8 mouse cellular contexts compared by ENCODE assay signal in genomic region chr7:24373538-24374379, GRCm38 (mm10). TPM values are rescaled to one million over a fixed set of nuclear protein-coding genes. Genes with fewer than 3 reads are reported as not detected.
DNase-seq lines count a peak whose midpoint lies in the region; ATAC-seq and TF ChIP-seq lines count a peak whose summit lies in the region.

No protein-coding gene starts in this region.

- no peaks in the 10 kb centered on the region for H3K79me2 ChIP-seq in heart, adult 2 months (replicated peaks; ENCODE audit: control insufficient read depth, insufficient read depth, low read length)

- no peak overlapping the region for H3K9ac ChIP-seq in heart, adult 2 months (ENCODE audit: low read depth, low read length)
- H3K9ac ChIP-seq in lung, embryonic 15.5 days = no peak overlapping the region

- H3K4me1 ChIP-seq in bone marrow macrophage, adult 2 months (ENCODE audit: control insufficient read depth, insufficient read depth, low read length) = peaks cover 35% of the 10 kb centered on the region
- H3K4me1 ChIP-seq in heart, adult 2 months (ENCODE audit: control insufficient read depth, insufficient read depth, low read length) = peaks cover 4% of the 10 kb centered on the region
- peaks cover 35% of the 10 kb centered on the region for H3K4me1 ChIP-seq in lung, embryonic 15.5 days

- peak overlapping the region; percentile 64 for H3K4me3 ChIP-seq in bone marrow macrophage, adult 2 months (ENCODE audit: insufficient read depth, low read length)
- H3K4me3 ChIP-seq in heart, adult 2 months = no peak overlapping the region
- no peak overlapping the region for H3K4me3 ChIP-seq in lung, embryonic 15.5 days

- peaks cover 3% of the 10 kb centered on the region for H3K27me3 ChIP-seq in heart, adult 2 months (ENCODE audit: control insufficient read depth, insufficient read depth, low read length)
- H3K27me3 ChIP-seq in lung, embryonic 15.5 days = 0 out of 2 replicates have a peak, but pooled peaks cover 5% of the 10 kb centered on the region

- peak overlapping the region; percentile 19 for H3K4me2 ChIP-seq in lung, embryonic 15.5 days

- peak overlapping the region; percentile 91 for H3K27ac ChIP-seq in bone marrow macrophage, adult 2 months (ENCODE audit: insufficient read depth, low read depth, low read length)
- H3K27ac ChIP-seq in heart, adult 2 months = no peak overlapping the region
- peak overlapping the region; percentile 74 for H3K27ac ChIP-seq in lung, embryonic 15.5 days

- 21% methylated on average over 20 of the region's 20 CpGs for WGBS in heart, adult 2 months
- 28% methylated on average over 20 of the region's 20 CpGs for WGBS in lung, embryonic 15.5 days

- peak; percentile 64 for DNase-seq in layer of hippocampus, adult 11-12 months (ENCODE audit: low spot score)
- DNase-seq in layer of hippocampus, postnatal 25 days (ENCODE audit: extremely low spot score in 1 of 2, low spot score in 1 of 2) = no peak
- DNase-seq in heart, adult 2 months = peak; percentile 55 to 71
- peak; percentile 15 for DNase-seq in kidney, adult 9 months
- DNase-seq in embryo, embryonic 9.5 days (ENCODE audit: extremely low spot score) = no peak

- no peaks in the 10 kb centered on the region for H3K9me3 ChIP-seq in lung, embryonic 15.5 days

- TF ChIP-seq POLR2A in bone marrow macrophage, adult 2 months (IDR thresholded peaks at IDR 0.05; ENCODE audit: borderline replicate concordance, low read depth, low read length) = no peak
- TF ChIP-seq POLR2A in heart, adult 2 months (IDR thresholded peaks at IDR 0.05; ENCODE audit: insufficient read depth, low read depth, low read length) = no peak

- no peak for TF ChIP-seq CTCF in bone marrow macrophage, adult 2 months (IDR thresholded peaks at IDR 0.05; ENCODE audit: low read depth, low read length)
- TF ChIP-seq CTCF in heart, adult 2 months (IDR thresholded peaks at IDR 0.05) = no peak

- intact Hi-C loops in heart, adult 2 months (cut with DNase I) = no loop called here

- 0 out of 2 replicates have a peak, but pooled peaks have one; percentile 16 for ATAC-seq in lung, embryonic 15.5 days (ENCODE audit: borderline replicate concordance, extremely low read depth, low FRiP score, low TSS enrichment)
- ATAC-seq in neutrophil, adult 5-6 weeks (ENCODE audit: extremely low read depth, insufficient number of reproducible peaks, low FRiP score, poor library complexity, severe bottlenecking) = peak; percentile 11; the same call in 1 of the 2 replicates

- H3K36me3 ChIP-seq in heart, adult 2 months (ENCODE audit: control insufficient read depth, insufficient read depth, low read length) = no peaks in the 10 kb centered on the region
- H3K36me3 ChIP-seq in lung, embryonic 15.5 days = no peaks in the 10 kb centered on the region

- no peak for TF ChIP-seq EP300 in heart, adult 2 months (IDR thresholded peaks at IDR 0.05; ENCODE audit: insufficient read depth, low read depth, low read length)

RNA-seq across cellular contexts. Expression of gene Kcnn4, which starts 3.7 kb away (rescaled TPM):
- under 1 TPM; 0.27 to 0.47 TPM for total RNA-seq in layer of hippocampus, postnatal 25 days (2021)
- 50.1 and 51.4 TPM in 2 replicates for polyA plus RNA-seq in bone marrow macrophage, adult 2 months (2012; ENCODE audit: insufficient read depth, insufficient read length, missing spikeins)
- 1 to 10 TPM in 1 of 2 experiments, under 1 TPM in 1; 0.91 to 1.1 TPM for total RNA-seq in heart, adult 2 months (2021)
- polyA plus RNA-seq in heart, adult 2 months (2012; rRNA removed) = 1.2 and 1.9 TPM in 2 replicates
- polyA plus RNA-seq in lung, embryonic 15.5 days (2015; fragmentation: Nextera tagmentation; extraction: Ambion mirVana) = 3.5 and 4.7 TPM in 2 replicates
- total RNA-seq in neutrophil, adult 5-6 weeks (2017) = 13.6 and 14.8 TPM in 2 replicates

RNA-seq across cellular contexts. Expression of gene Lypd5, which starts 24.8 kb away (rescaled TPM):
- total RNA-seq in layer of hippocampus, postnatal 25 days (2021) = not detected
- not detected in 2 replicates for polyA plus RNA-seq in bone marrow macrophage, adult 2 months (2012; ENCODE audit: insufficient read depth, insufficient read length, missing spikeins)
- total RNA-seq in heart, adult 2 months (2021) = not detected
- not detected in 2 replicates for polyA plus RNA-seq in heart, adult 2 months (2012; rRNA removed)
- not detected in 2 replicates for polyA plus RNA-seq in lung, embryonic 15.5 days (2015; fragmentation: Nextera tagmentation; extraction: Ambion mirVana)
- not detected in 2 replicates for total RNA-seq in neutrophil, adult 5-6 weeks (2017)

RNA-seq across cellular contexts. Expression of gene Smg9, which starts 25.7 kb away (rescaled TPM):
- 10 to 100 TPM; 32.9 to 37.9 TPM for total RNA-seq in layer of hippocampus, postnatal 25 days (2021)
- 35.8 and 36.5 TPM in 2 replicates for polyA plus RNA-seq in bone marrow macrophage, adult 2 months (2012; ENCODE audit: insufficient read depth, insufficient read length, missing spikeins)
- 1 to 10 TPM; 5.9 to 6.6 TPM for total RNA-seq in heart, adult 2 months (2021)
- 19.2 and 21.4 TPM in 2 replicates for polyA plus RNA-seq in heart, adult 2 months (2012; rRNA removed)
- polyA plus RNA-seq in lung, embryonic 15.5 days (2015; fragmentation: Nextera tagmentation; extraction: Ambion mirVana) = 22.5 and 23.9 TPM in 2 replicates
- total RNA-seq in neutrophil, adult 5-6 weeks (2017) = 30.7 and 33.6 TPM in 2 replicates

RNA-seq across cellular contexts. Expression of gene Tescl, which starts 40.0 kb away (rescaled TPM):
- not detected for total RNA-seq in layer of hippocampus, postnatal 25 days (2021)
- polyA plus RNA-seq in bone marrow macrophage, adult 2 months (2012; ENCODE audit: insufficient read depth, insufficient read length, missing spikeins) = not detected in 2 replicates
- total RNA-seq in heart, adult 2 months (2021) = not detected
- 0.35 and 0.66 TPM in 2 replicates for polyA plus RNA-seq in heart, adult 2 months (2012; rRNA removed)
- polyA plus RNA-seq in lung, embryonic 15.5 days (2015; fragmentation: Nextera tagmentation; extraction: Ambion mirVana) = not detected in 2 replicates
- total RNA-seq in neutrophil, adult 5-6 weeks (2017) = not detected in 2 replicates

RNA-seq across cellular contexts. Expression of gene Zfp94, which starts 57.3 kb away (rescaled TPM):
- 10 to 100 TPM; 12.5 to 15.0 TPM for total RNA-seq in layer of hippocampus, postnatal 25 days (2021)
- polyA plus RNA-seq in bone marrow macrophage, adult 2 months (2012; ENCODE audit: insufficient read depth, insufficient read length, missing spikeins) = 3.5 and 5.3 TPM in 2 replicates
- total RNA-seq in heart, adult 2 months (2021) = 1 to 10 TPM; 1.9 to 2.7 TPM
- 3.4 and 3.8 TPM in 2 replicates for polyA plus RNA-seq in heart, adult 2 months (2012; rRNA removed)
- 10.3 and 10.4 TPM in 2 replicates for polyA plus RNA-seq in lung, embryonic 15.5 days (2015; fragmentation: Nextera tagmentation; extraction: Ambion mirVana)
- 8.7 and 14.6 TPM in 2 replicates for total RNA-seq in neutrophil, adult 5-6 weeks (2017)

Comparison
In these comparisons a context has a peak if more than half of its experiments do, and no peak if none do; other contexts are left out.
1. DNase-seq: peak in layer of hippocampus, adult 11-12 months (single experiment), heart, adult 2 months (2 of 2) and kidney, adult 9 months (single experiment); none in layer of hippocampus, postnatal 25 days (0 of 2) and embryo, embryonic 9.5 days (single experiment).